Mouse (Mus musculus) cerebellum, postnatal 36 days (tissue): ENCODE measurements around the gene Pten.
"Not testable (repeated sequence)": the region's sequence is repeated elsewhere in the genome, so short reads cannot be mapped to it uniquely, and the experiment has no call there.

Experiments used
- DNase-seq, 2 experiments: peaks; one replicate each; pipeline ENCODE4 v3.0.0; 2021 to 2022; ENCODE audit warnings: mixed read lengths in 2 of 2

The Pten gene

DNA sequence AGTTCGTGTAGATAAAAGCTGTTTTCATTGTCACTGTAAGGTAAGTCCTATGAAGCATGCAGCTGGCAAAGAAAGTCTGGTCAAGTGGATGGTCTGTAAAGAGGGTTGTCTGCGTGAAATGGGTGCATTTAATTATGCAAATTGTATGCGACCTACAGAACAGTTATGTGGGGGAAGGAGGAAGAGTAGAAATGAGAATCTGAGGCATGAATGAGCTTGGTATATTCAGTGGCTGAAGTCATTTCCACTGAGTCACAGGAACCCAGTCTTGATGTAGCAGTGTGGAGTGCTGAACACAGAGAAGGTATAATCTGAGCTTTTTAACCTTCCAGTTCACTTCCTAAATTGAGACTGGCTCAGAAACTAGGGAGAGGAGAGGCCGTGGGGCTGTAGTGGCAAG, 61.5 kb downstream of the Pten start:
- no peak for DNase-seq

GRCm38 (mm10) chr19:32822959-32823358, 65.7 kb downstream of the Pten start:
- not testable (repeated sequence) for DNase-seq

DNA sequence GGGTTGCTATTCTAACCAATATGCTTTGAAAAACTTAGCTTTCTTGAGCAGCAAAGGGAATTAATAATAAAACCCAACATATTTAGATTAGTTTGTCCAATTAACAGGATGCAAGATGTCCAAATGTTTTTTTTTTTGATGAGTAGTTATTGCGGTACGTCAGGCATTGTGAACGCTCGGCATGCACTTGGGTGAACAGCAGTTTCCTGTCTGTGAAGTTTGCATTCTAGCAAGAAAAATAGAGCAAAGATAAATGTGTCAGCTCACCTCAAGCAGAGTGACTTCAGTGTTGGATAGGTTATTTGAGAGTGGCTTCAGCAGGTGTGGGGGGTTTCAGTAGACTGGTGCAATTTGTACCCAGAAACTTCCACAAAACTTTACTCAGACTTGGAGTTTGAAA, 69.3 kb downstream of the Pten start:
- no peak for DNase-seq

- no peak for DNase-seq
Observed at GRCm38 (mm10) chr19:32829871-32830270, 72.6 kb downstream of the Pten start.

DNA sequence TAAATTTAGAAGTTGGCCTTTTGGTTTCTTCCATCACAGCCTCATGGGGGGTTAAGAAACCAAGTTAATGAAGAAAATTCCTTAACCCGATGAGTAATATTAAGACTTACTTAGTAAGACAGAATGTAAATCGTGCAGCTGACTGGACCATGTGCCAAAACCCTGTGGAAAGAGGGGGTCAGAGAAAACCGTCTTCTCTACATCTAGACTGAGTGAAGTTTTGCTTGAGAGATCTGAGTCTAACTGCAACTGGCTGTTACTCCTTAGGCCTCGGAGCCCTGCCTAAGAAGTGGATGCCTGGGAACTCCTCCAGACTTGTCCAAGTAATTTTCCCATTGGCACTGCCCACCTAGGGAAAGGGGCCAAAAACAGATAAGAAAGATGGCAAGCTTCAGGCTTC, 74.0 kb downstream of the Pten start:
- no peak for DNase-seq

- no peak for DNase-seq
Observed at GRCm38 (mm10) chr19:32840491-32840890, 83.2 kb downstream of the Pten start.

DNA sequence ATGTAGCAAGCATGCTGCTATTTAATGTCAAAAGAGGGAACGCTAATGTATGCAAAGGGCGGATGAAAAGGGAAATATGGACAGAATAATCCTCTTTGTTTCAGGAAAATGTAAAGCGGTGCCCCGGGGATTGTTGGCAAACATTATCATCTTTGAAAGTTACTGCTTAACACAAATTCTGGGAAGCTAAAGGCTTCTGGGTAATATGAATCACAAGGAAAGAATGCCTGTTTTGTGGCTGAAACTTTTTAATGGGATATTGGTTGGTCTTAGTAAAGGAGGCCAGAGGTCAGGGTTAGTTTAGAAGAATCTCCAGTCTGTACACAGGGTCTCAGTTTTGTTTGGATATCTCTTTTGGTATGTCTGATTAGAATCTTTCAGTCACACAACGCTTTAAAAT, 87.2 kb downstream of the Pten start:
- no peak for DNase-seq

DNA sequence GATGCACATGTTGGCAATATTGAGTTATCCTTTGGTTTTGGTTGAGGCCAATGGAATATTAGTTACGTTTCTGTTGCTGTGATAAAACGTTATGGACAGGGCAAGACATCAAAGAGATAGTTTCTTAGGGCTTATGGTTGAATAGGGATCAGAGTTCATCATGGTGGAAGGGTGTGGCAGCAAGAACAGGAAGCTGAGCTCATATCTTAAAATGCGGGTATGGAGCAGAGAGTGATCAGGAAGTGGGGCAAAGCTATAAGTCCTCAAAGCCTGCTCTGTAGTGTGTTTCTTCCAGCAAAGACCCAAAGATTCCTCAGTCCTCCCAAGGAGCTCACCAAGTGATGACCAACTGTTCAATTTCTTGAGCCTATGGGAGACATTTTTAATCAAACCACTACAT, 90.7 kb downstream of the Pten start:
- no peak for DNase-seq

DNA sequence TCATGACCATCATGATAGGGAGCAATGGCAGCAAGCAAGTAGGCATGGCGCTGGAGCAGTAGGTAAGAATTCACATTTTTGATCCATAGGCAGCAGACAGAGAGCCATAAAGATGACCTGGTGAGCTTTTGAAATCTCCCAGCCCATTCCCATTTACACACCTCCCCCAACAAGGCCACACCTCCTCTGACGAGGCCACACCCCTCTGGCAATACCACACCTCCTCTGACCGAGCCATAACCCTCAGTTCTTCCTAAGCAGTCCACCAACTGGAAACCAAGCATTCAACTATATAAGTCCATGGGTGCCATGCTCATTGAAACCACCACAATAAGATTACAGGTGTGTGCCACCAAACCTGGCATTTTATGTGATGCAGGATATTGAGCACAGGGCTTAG, 95.0 kb downstream of the Pten start:
- DNase-seq: no peak

DNA sequence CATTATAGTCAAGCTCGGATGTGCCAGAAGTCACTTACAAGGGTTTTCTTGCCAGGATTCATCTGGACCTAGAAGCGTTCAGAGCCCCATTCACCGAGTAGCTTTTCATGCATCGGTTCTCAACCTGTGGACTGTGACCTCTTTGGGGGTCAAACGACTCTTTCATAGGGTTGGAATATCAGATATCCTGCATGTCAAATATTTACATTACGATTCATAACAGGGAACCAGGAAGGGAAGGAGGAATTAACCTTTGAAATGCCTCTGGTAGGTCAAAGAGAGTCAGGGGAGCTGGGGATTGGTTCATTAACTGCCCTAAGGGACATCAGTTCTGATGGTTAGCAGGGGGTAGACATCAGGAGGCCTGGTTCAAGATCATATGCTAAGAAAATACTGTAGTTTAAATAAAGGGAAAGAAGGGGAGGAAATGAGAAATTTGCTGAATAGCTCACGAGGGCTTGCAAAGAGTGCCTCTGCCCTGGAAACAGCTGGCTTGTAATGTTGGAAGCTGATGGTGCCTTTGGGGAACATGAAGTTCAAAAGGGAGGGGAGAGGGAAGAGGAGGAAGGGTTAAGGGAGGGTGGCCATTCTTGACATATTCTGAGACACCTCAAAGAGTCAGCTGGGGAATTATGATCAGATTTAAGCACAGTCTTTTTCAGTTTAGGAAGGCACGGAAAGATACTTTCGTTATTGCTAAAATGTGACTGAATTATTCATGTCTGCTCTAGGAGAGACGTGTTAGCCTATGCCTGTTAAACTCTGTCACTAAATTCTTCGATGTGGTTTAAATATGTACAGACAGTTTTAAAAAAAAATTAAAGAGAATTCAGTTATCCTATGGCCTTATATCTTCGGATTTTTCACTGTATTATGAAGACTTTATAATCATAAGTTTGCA, 104.6 kb downstream of the Pten start:
- DNase-seq: no peak

DNA sequence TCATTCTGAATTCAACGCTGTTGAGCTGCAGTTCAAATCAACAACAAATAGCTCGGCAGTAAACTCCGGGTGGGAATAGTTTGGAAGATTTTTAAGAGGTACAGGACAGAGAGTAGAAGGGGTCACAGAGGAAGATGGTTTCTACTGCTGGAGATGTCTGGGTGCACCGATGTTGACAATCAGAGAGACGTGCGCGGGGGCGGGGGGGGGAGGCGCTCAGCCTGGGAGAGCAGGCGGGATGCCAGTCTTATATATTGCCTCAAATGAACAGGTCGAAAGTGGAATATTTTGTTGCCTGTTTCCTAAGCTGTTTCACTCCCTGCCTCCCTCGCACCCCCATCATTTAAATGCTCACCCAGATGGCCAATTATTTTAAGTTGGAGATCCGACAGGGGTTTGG, 109.5 kb downstream of the Pten start:
- no peak for DNase-seq

- DNase-seq: no peak
Observed at GRCm38 (mm10) chr19:32867181-32867897, 110.0 kb downstream of the Pten start.

DNA sequence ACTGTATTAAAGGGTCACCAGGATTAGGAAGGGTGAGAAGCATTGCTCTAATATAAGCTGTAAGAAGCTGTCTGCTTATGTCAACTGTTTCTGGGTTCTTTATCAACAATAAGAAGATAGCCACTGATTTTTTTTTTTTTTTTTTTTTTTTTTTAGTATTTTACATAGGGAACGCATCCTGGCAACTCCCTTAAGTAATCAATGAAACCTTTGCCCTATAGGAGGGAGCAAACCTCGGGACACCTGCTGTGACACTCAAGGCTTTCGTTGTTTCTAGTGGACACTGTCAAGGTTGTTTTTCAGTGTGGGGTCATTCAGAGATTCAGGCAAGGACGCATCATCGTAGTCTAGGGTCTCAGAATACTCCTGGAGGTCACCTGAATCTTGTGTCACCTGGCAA, 111.3 kb downstream of the Pten start:
- no peak for DNase-seq

DNA sequence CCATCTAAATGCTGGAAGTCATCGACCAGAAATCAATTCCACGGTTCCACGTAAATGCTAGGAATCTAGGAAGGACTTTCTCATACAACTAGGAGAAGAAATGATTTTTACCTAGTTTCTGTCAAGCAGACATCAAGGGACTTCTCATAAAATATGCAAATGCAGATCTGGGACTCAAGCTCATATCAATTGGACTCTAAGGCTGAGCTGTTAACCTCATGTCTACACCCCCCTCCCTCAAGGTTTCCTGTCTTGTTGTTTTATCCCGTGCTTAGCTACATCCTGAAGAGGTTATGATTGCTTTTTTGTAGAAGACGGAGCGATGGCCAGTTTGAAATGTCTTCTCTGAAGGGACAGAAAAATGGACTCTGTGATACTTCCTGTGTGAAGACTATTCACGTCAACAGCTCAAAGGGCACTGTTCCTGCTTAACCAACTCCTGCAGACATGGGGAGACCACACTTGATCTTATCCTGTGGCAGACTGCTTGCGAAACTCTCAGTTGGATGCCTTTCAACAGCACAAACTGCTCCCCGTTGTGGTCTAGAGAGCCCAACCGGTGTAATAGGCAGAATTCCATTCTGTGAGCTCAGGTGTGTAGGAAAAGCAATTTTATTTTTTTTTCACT, 111.9 kb downstream of the Pten start:
- DNase-seq: no peak

DNA sequence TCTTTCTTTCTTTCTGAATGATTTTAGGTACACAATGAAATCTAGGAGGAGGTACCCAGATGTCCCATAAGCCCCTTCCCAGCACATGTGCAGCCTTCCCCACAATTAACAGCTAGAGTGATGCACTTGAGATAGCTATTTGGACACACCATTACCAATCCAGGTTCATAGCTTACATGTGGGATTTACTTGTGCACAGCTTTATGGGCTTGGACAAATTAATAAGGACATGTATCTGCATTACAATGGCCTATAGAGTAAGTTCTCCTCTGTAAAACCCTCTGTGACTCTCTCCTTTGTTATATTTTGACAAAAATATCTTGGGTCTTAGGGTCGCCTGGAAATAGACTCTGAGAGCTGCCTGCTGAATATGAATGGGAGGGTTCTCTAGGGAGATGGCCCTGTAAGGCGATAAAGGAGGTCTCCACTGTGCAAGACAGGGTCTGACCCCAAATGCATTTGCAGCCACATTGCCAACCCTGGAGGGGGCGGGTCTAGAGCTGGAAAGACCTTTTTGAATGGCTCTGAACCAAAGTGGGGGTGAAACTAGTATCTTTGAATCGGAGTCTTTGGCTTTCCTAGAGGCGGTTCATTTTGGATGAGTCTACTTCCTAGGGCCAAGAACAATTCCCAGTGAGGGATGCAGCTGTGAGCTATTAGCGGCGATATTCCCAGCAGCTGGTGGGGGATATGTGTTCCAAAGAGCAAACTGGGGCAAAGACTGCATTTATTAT, 116.8 kb downstream of the Pten start:
- DNase-seq: no peak
